Mouse (Mus musculus): ENCODE measurements at regions not wholly inside any gene's neighbourhood (a gene's known extent, or its start where the extent isn't known, plus 50 kb on each side); places are given as distances from the start of the nearest gene placed in this dataset.

GRCm38 (mm10) chr13:41694749-41695419, 89.2 kb downstream of the Tmem170b start:
- no peak for DNase-seq (ENCODE audit: low spot score)

- DNase-seq (ENCODE audit: low spot score) = no peak
These were observed 91.2 kb downstream of the Tmem170b start for GRCm38 (mm10) chr13:41696767-41697445.

GRCm38 (mm10) chr13:41701345-41701744, 95.6 kb downstream of the Tmem170b start:
- no peak for DNase-seq (ENCODE audit: low spot score)

- DNase-seq (ENCODE audit: low spot score) = no peak
These were observed 96.1 kb downstream of the Tmem170b start for GRCm38 (mm10) chr13:41701829-41702231.

GRCm38 (mm10) chr13:41703196-41703595, 97.5 kb downstream of the Tmem170b start:
- no peak for DNase-seq (ENCODE audit: low spot score)

GRCm38 (mm10) chr13:41703618-41704017, 97.9 kb downstream of the Tmem170b start:
- DNase-seq (ENCODE audit: low spot score) = no peak

GRCm38 (mm10) chr13:41704806-41705205, 99.1 kb downstream of the Tmem170b start:
- DNase-seq (ENCODE audit: low spot score) = no peak

GRCm38 (mm10) chr13:41705636-41706035, 99.9 kb downstream of the Tmem170b start:
- DNase-seq (ENCODE audit: low spot score) = no peak

GRCm38 (mm10) chr13:41707811-41708210, 102.1 kb downstream of the Tmem170b start:
- DNase-seq (ENCODE audit: low spot score) = no peak

GRCm38 (mm10) chr13:41709071-41709470, 103.4 kb downstream of the Tmem170b start:
- no peak for DNase-seq (ENCODE audit: low spot score)

- DNase-seq (ENCODE audit: low spot score) = peak; percentile 85
These were observed 103.9 kb downstream of the Tmem170b start for GRCm38 (mm10) chr13:41709475-41710227.

GRCm38 (mm10) chr13:41712616-41713015, 106.9 kb downstream of the Tmem170b start:
- DNase-seq (ENCODE audit: low spot score) = no peak

Data from gastrocnemius, adult 18-20 months (tissue).